Mouse (Mus musculus): ENCODE data around the gene Stk26.

Stk26 gene

GRCm38 (mm10) chrX:50924629-50925364 lies 84.0 kb downstream of the Stk26 start:
- in situ Hi-C loops (cut with MboI; ENCODE audit: low sequenced_read_pairs), result no loop called here

- in situ Hi-C loops (cut with MboI; ENCODE audit: low sequenced_read_pairs), result no loop called here
These were observed 86.2 kb downstream of the Stk26 start for GRCm38 (mm10) chrX:50926893-50927545.

GRCm38 (mm10) chrX:50930309-50930708 lies 89.5 kb downstream of the Stk26 start:
- in situ Hi-C loops (cut with MboI; ENCODE audit: low sequenced_read_pairs), result no loop called here

- in situ Hi-C loops (cut with MboI; ENCODE audit: low sequenced_read_pairs), result no loop called here
These were observed 96.3 kb downstream of the Stk26 start for GRCm38 (mm10) chrX:50937117-50937516.

- in situ Hi-C loops (cut with MboI; ENCODE audit: low sequenced_read_pairs), result no loop called here
These were observed 101.8 kb downstream of the Stk26 start, which contains the start of gene Frmd7 for GRCm38 (mm10) chrX:50942610-50943009. Gene Frmd7 (minus strand): TSS chrX:50942710.

Measured in CH12F3 (cell line).